Mouse (Mus musculus) urinary bladder, postnatal 25 days (tissue): Measurements from ENCODE around the gene Sbsn.
"Not testable (repeated sequence)": the region's sequence is repeated elsewhere in the genome, so short reads cannot be mapped to it uniquely, and the experiment has no call there.

Source experiments
- DNase-seq: peaks from one replicate; pipeline ENCODE4 v3.0.0; 2022; ENCODE audit warnings: low spot score

The Sbsn gene

DNA sequence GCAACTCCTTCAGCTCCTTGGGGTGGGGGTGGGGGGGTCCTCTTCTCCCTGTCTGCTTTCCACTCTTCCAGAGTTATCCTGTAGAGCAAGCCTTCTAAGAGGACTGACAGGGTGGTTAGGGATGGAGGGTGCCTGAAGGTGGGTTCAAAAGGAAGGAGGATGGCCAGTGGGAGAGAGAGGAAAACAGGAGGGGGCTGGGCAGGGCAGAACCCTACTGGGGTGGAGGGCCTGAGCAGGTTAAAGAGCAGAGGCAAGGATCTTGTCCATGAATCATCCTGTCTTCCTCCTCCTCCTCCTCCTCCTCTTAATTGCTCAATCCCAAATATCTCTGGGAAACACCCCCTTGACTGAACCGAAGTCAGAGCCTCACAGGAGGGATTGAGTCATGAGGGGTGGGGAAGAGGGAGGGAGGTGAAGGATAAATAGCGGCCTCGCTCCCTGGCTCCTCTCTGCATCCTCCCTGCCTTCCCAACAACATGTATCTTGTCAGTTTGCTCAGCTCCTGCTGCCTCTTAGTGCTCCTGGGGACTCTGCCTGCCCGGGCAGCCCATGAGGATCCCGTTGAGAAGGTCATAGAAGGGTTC lies at the start of gene Sbsn:
Gene Sbsn (plus strand): TSS at position 386 of the 584 bp plus-strand sequence.
- DNase-seq, result no peak

DNA sequence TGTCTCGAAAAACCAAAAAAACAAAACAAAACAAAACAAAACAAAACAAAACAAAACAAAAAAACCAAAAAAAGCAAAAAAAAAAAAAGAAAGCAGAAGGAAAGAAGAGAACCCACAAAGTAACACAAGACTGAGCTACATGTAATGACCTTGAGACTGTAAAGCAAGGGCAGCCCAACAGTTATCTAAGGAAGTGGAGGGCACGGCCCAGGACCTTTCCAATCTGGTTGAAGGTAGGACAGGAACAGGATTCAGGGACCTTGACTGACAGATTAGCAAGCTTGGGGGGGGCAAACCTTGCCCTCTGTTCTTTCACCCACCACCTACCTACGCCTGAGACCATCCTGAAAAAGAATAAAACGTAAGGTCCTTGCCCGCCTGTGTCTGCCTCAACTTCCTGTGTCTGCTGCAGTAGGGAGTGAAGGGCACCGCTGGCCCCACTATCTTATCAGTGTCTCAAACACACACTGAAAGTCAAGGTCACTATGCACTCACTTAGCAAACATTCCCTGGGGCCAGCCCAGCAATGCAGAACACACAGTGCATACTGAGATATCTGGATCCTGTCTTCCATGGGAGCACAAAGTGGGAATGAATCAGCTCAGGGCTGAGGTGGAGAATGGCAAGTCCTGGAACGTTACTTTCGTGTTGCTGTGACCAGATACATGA lies 44.9 kb upstream of the Sbsn start:
- no peak for DNase-seq

DNA sequence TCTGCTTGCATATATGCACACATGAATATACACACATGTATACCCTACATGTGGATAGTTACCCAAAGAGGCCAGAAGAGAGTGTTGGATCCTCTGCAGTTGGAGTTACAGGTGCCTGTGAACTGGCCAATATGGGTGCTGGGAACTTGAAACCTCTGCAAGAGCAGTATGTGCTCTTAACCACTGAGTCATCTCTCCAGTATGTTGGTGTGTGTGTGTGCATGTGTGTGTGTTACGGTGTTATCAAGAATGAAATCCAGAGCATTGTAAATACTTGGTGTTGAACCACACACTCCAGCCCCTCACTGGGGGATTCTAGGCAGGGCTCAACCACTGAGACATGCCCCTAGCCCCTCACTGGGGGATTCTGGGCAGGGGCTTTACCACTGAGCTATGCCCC lies 43.8 kb upstream of the Sbsn start:
- DNase-seq, result no peak

DNA sequence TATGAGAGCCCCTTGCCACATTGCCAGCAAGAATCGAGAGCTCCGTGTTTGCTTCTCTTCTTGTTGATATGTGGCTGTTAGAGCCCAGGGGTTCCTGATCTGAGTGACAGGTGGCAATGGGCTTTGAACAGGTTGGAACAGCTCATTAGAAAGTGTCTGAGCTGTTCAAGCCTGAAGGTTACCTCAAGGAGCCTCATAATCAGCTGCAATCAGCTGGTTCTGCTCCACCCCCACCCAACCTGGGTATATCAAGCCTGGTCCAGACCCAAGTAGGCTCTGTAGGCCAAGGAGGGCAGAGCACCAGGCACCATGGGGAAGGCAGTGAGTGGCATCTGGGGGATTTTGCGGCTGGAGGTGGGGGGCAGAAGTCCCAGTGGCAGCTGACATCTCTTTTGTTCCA lies 39.3 kb upstream of the Sbsn start, which contains the start of gene Atp4a:
Gene Atp4a (plus strand): TSS at position 268 of the 400 bp plus-strand sequence.
- DNase-seq, result no peak

DNA sequence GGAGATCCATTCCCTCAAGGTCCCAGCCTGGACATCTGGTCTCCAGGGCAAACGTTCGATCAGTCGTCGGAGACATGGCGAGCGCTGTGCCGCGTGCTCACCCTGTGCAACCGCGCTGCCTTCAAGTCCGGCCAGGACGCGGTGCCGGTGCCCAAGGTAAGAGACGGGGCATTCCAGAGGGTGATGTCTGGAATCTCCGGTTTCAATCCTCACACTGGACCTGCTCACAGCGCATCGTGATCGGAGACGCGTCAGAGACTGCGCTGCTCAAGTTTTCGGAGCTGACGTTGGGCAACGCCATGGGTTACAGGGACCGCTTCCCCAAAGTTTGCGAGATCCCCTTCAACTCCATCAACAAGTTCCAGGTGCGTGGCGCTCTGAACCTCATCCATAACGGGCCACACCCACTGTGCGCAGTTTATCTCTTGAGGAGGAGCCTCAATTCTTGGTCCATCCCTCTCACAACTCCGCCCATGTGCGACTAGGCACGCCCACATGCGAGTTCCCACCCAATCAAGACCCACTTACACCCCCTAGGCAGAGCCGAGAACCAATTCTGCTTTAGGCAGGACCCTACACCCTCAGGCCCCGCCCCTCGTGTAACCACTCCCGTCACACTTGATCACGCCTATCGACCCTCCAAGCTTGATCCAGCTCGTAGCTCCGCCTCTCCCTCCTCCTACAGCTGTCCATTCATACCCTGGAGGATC lies 34.1 kb upstream of the Sbsn start:
- DNase-seq, result peak; percentile 23

DNA sequence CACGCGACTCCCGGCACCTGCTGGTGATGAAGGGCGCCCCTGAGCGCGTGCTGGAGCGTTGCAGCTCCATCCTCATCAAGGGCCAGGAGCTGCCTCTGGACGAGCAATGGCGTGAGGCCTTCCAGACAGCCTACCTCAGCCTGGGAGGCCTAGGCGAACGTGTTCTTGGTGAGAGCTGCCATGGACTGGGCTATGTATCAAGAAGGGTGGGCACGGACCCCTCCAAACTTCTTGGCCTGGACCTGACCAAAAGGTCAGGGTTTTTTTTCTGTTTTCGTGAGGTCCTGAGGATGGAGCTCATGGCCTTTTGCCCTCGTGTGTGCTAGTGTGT lies 33.6 kb upstream of the Sbsn start:
- DNase-seq, result no peak

DNA sequence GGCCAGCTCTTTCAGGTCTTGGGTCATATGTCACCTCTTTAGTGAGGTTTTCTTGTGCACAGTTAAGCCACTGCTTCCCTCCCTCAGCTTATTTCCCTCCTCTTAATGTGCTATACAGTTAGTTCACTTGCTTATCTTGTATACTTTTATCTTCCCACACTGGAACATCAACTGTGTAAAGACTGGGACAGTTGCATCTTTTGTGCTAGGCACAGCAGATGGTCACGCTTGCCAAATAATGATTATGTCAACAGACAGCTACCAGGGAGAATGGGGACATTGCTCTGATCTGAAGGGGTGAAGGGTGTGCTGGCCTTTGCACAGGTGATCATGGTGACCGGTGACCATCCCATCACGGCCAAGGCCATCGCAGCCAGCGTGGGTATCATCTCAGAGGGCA lies 31.6 kb upstream of the Sbsn start:
- no peak for DNase-seq

DNA sequence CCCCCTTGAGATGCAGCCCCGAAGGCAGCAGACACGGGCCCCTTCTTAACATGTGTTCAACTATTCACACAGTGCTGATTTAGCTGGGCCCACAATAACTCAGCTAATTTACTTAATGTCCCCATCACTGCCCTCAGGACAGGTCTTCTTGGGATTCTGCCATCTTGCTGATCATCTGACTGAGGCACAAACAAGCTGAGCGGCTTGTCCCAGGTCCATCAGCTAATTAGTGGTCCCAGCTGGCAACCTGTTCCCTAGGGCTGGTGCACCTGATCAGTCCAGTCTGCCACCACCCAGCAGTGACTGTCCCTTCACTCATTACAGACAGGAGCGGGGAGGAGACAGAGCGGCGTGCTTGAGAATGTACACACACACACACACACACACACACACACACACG lies 30.0 kb upstream of the Sbsn start:
- no peak for DNase-seq

DNA sequence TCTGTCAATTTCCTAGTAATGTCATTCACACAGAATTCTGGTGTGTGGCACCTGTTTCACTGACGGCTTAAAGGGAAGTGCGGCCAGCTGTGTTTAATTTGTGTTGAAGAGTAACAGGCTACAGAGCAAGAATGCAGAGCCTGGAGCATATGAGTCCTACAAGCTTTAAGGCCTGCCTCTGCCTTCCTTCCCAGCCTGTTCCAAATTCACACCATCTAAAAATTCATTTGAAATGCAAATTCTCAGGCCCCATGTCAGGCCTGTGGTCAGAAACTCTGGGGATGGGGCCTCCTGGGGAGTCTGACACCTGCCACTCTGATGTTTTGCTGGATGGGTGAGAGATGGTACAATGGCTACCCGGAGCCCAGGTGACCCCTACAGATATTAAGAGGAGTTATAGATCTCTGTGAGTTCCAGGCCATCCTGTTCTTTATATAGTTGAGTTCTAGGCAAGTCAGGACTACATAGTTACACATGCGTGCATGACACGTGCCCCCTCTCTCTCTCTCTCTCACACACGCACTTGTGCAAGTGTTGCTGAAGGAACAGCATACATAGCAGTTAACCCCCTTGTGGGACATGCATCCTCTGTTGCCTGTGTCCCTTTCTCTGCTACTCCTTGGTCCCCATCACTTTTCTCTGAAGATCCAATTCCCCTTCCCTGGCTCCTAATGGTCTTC lies 27.9 kb upstream of the Sbsn start:
- no peak for DNase-seq

DNA sequence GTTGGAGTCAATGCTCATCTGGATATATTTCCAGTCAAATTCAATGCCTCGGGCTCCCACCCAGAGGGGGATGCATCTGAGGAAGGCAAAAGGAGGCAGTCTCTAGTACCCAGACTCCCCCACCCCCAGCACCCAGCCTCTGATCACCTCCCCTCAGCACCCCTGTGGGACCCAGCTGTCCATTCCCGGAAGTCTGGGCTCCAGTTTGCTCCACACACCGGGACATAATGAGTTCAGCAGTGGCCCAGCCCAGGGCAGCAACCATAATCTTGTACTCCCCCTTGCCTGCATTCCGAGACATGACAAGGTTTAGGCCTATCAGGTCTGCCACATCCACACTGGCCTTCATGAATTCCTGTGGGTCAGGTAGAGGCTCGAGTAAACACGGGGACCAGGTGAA lies 23.1 kb upstream of the Sbsn start:
- DNase-seq, result no peak

DNA sequence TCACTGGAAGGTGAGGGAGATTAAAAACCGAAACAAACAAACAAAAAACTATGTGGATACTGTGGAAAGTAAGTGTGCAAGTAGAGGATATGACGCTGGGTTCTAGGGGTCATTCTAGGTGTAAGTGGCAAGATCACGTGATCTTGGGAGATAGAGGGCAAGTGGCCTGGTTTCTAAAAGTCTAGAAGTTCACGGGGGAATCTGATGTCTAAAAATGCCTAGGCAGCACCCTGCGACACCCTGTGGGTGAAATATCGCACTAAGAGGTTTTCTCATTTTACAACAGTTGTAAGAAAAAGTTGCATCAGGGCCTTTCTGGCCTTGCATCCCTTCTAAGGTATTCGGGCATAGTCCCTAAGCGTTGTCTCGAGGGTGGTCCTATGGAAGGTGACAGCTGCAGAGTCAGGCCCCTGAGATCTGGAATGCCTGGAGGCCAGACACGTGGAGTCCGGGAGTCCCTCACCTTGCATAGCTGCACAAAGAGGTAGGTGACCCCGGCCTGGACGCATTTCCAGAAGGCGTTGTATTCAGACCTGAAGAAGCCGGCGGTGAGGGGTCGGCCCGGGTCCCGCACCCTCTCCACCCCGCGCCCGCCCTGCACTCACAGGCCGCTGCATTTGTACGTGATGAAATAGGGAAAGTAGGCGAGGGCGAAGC lies 22.4 kb upstream of the Sbsn start:
- no peak for DNase-seq

DNA sequence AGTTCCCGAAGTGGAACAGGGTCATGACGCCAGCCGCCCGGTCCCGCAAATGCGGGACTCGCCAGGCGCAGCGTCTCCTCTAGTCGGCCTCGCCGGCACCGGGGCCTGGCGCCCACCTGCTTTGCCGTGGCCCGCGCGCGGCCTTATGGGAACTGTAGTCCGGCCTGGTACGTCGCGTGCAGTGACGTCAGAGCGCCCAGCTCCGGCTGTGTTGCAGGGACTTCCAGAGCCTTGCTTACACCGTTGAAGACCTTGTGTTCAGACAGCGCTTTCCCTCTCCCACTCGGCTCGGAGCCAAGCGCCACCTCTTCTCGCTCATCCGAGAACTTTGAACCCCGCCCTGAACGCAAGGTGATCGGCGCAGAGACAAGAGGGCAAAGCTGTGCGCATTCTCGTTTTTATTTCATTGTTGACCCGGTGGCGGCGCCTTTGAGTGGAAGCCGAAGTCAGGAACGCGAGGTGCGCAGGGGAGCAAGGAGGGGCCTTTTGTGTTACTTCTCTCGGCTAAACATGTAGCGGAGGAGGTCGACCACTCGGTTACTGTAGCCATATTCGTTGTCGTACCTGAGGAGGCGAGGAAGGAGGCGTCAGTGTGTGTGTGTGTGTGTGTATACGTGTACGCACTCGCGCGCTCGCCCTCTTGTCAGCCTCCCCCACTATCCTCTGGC lies 21.7 kb upstream of the Sbsn start, which contains the start of gene Tmem147:
Gene Tmem147 (minus strand): TSS at position 145 of the 668 bp plus-strand sequence.
- DNase-seq, result peak; percentile 94

DNA sequence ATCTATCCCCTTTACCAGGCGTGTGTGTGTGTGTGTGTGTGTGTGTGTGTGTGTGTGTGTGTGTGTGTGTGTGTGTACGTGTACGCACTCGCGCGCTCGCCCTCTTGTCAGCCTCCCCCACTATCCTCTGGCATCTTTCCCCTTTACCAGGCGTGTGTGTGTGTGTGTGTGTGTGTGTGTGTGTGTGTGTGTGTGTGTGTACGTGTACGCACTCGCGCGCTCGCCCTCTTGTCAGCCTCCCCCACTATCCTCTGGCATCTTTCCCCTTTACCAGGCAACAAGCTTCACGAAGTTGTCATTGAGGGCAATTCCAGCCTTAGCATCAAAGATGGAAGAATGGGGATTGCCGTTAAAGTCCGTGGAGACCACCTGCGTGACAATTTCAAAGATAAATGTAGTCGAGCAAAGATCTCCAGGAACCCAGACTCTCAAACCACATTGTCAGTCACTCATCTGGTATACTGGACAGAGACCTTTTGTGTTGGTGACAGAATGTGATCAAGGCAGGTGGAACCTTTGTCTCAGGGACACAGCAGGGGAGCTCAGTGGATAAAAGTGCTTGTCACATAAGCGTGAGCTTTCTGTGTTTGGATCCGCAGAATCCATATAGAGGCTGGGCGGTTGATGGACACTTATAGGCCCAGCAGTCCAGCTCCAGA lies 21.1 kb upstream of the Sbsn start:
- not testable (repeated sequence) for DNase-seq

DNA sequence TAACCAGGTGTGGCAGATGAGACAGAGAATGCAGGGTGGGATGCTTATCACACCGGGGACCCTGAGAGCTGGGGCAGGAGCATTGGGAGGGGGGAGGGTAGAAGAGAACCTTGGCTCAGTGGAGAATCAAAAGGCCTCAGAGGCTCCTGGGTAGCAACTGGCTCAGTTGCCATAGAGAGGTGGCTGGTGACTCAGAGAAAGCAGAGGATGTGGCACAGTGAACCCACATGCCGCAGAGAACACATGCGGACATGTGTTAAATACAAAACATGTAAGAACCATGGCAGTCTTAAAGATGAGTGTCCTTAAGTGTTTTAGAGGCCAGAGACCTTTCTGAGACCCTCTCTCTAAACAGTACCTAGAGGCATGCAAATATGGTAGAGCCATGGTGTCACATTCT lies 15.1 kb upstream of the Sbsn start:
- DNase-seq, result no peak

DNA sequence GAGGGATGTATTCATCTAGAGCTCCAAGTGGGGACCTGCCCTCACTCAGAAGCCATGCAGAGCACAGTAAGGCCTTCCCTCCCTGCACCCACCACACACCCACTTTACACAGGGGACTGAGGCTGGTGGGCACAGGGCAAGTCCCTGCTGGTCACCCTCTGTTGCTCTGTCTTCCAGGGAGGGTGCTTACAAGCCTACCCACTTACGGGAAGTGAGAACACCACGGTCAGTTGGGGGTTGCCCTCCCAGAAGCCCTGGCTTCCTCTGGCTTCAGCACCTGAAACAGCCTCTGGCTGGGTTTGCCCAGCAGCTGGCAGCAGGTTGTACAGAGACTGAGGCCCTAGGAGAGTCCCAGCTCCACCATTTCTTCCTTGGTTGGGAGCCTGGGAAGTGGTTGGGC lies 8.7 kb upstream of the Sbsn start:
- DNase-seq, result not testable (repeated sequence)

DNA sequence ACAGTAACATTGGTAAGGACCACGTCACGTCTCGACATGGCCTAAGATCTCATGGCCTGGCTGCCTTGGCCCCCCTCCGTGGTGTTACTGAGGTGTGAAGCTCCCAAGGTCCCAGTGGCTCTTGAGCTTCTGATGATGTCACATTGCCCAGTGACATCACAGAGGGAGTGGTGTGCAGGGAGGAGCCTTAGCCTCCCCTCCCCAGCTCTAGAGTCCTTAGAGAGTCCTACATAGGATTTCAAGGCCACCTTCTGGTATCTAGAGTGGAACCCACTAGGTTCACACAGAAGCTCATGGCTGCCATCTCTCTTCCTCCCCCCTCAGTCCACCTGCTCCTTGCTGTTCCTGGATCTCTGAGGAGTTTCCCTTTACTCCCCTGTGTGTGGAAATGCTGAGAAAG lies 7.7 kb upstream of the Sbsn start, which contains the start of gene Gapdhs:
Gene Gapdhs (minus strand): TSS at position 65 of the 400 bp plus-strand sequence.
- DNase-seq, result not testable (repeated sequence)

DNA sequence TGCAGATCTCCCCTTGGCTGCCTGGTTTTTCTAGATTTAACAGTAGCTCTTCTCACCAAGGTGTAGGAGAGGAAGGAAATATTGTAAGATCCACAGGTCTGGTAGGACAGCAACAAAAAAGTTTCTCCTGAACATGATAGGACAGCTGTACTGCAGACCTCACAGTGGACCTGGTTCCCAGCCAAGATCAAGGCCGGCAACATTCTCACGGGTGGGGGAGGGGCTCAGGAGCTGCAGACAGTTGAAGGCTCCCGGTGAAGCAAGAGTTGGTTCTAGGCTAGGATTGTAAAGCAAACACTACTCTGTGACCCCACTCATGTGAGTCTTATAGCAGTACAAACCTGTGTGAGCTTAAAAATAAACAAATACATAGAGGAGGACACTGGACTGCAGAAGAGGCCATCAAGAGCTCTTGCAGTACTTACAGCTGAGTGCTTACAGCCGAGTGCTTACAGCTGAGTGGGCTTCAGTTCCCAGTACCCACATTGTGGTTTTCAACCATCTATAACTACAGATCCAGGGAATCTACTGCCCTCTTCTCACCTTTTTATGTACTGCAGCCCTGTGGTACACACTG lies 7.2 kb upstream of the Sbsn start:
- peak; percentile 47 for DNase-seq

DNA sequence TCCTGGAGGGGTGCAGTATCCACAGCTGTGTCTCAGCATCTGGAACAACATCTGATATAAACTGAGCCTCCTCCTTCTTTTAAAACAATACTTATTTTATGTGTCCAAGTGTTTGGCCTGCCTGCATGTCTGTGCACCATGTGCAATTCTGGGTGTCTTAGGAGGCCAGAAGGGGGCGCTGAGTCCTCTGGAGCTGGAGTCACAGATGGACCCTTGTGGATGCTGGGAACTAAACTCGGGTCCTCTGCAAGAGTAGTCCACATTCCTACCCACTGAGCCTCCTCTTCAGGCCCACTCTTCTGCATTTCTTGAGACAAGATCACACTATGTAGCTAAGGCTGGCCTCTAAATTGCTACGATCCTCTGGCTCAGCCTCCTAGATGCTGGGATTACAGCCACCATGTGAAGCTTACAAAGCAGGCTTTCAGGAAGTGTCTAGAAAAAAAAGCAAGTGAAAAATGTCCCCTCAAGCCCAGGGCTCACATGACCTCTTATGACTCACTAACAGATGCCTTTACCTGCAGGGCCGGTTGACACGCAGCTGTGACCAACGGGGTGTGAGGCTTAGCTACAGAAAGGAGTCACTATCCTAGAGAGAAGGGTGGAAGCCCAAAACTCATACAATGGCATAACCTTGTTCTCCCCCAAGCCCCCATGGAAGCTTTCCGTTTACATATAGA lies 3.6 kb upstream of the Sbsn start:
- DNase-seq, result peak; percentile 25

DNA sequence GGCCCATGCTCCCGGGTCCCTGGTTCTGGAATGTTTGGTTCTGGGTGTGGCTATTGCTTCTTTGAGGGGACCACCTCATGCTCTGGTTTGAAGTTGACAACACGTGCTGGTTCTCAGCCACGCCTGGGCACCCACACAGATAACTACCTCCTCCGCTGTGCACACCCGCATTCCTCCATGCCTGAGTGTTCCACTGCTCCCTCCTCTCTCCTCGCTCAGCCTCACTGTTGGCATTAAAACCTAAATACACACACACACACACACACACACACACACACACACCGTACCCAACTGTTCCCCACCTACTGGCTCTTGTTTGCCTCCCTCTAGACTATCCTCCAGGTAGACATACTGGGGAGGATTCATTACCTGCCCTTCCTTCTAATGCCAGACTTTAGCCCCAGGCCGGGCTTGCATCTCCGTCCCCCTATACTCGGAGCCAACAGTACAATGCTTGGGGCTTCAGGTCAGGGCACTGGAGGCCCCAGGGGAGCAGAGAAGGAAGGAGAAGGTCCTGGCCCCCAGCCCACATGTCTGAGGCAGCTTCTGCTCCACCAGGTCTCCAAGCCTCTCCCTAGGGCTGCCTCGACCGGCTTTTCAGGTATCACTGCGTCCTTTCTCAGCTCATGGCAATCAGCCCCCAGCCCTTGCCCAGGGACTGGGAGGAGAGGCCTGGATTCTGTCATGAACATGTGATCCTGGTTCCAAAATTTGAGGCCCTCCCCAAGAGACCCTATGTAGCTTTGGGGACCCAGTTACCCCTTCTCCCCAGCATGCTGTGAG lies 1.3 kb upstream of the Sbsn start:
- DNase-seq, result peak; percentile 35
